Mouse (Mus musculus) B cell, adult 62 days (primary cell): ENCODE data around the gene Tfr2. TPM values are rescaled to one million over a fixed set of nuclear protein-coding genes. Genes with fewer than 3 reads are reported as not detected.

Experiments used
- total RNA-seq: library from RNA; stranded (reverse); gene quantifications from 4 replicates; pipeline ENCODE4 v1.2.4, GENCODE M21; 2023

Tfr2 gene
- total RNA-seq, result 0.44 to 1.0 TPM (median 0.49 TPM) in 3 of 4 replicates, not detected in the other

DNA sequence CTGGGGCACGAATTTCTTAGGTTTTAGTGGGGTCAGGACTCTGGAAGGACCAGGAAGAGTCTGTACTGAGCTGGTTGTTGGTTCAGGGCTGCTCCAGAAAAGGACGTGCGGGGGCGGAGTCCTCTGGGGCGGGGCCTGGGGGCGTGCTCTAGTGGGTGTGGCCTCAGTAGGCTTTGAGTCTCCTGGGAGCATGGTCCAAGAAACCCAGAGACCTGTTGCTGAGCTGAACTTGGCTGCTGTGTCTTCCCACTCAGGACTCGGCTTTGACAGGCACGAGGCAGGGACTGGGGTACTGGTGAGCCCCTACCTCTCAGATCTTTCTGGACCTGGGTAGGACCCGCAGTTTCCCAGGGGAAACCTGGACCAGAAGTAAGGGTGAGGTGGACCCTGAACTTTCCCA is at the start of gene Tfr2:
Gene Tfr2 (plus strand): TSS at position 176 of the 400 bp plus-strand sequence.

DNA sequence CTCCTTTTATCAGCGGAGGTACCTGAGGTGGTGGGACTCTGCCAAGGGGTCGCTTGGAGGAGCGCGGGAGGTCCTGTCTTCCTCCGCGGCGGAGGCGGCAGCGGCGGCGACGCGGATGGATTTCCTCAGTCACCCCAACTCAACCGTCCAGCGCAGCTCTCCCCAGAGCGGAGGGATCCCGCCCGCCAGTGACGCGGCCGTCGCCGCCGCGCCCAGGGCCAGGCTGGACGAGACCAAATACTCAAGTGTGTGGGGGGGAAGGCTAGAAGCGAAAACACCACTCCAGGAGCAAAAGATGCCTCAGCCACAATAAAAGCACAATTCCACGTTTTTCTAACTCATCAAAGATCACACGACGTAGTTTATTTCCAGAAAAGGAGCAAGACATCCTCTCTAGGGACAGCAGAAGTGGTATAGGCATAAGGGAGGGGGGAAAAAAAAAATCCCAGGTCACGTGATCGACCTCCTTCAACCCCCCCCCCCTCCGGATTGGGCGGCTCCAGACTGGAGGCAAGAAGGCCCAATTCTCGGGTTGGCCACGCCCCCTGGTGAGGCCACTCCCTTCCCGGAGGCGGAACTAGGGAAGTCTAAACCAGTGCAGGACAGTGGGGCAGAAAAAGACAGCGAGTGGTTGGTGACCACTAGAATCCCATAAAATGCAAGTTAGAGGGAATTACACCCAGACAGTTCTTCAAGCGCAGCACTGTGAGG is 36.4 kb upstream of the Tfr2 start, which contains the start of the genes Epo and Gnb2:
Gene Epo (minus strand): TSS at position 126 of the 711 bp plus-strand sequence.
Gene Gnb2 (minus strand): TSS at position 394 of the 711 bp plus-strand sequence.

DNA sequence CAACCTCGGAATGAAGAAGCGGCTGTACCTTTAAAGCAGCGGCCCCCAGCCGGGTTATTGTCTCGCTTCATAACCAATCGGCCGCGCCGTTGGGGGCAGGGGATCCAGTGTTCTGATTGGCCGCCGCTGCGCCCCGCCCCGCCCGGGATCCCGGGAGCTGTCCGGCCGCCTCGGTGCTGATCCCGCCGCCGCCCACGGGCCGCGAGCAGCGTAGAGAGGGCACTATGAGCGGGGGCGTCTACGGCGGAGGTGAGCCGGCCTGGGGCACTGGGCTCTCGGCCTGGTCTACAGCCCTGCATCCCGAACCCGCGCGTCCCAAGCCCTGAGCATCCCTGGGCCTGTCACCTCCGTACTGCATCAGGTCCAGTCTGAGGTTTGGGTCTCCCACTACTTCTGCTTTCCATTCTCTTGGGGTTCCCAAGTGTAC is 16.2 kb upstream of the Tfr2 start, which contains the start of gene Actl6b:
Gene Actl6b (plus strand): TSS at position 107 of the 427 bp plus-strand sequence.

DNA sequence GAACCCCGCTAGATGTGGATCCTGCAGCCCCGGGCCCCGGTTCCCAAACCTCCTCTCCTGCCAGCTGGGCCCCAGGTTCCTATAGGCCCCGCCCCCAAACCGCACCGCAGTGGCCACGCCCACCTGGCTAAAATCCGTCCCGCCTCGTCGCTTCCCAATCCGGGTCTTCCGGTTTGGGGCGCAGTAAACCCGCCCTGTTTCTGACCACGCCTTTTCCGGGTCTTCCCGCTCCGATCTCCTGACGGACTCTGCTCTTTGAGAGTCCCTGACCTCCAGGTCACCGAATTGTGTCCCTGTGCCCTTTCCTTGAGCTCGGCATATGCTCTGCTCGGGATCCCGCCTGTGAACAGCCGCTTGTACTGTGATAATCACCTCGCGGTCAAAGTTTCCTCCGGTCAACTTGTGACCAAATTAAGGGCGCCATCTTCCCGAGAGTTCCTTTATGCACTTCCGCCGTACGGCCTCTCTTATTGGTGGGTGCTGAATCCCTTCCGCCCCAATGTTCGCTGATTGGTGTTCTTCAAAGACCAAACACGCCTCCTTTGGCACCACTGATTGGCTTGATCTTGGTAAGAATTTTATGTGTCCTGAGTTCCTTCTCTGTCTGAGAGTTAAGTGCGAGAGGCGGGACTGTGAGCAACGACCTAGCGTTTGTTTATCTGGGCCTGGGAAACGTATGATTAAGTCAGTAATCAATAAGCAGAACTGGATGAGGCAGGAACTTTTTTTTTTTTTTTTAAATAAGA is 31.2 kb downstream of the Tfr2 start, which contains the start of gene Mospd3:
Gene Mospd3 (minus strand): TSS at position 440 of the 746 bp plus-strand sequence.

DNA sequence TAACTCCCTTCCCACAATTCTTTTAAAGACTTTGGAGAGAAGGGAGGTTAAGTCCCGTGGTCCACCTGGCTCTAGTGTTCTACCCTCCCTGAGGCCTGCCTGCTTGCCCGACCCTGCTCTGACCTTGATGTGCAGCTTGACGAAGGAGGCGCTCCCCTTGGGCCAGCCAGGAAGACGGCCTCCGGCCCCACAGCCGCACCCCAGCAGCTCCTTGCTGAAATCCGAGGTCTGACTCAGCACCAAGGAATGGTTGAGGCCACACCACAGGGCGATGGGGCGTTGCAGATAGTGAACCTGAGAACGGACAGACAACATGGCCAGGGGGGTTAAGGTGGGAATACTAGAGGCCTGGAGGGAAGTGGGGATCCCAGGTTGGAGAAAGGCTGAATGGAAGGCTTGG is 43.9 kb downstream of the Tfr2 start, which contains the start of gene Pcolce:
Gene Pcolce (minus strand): TSS at position 235 of the 400 bp plus-strand sequence.

DNA sequence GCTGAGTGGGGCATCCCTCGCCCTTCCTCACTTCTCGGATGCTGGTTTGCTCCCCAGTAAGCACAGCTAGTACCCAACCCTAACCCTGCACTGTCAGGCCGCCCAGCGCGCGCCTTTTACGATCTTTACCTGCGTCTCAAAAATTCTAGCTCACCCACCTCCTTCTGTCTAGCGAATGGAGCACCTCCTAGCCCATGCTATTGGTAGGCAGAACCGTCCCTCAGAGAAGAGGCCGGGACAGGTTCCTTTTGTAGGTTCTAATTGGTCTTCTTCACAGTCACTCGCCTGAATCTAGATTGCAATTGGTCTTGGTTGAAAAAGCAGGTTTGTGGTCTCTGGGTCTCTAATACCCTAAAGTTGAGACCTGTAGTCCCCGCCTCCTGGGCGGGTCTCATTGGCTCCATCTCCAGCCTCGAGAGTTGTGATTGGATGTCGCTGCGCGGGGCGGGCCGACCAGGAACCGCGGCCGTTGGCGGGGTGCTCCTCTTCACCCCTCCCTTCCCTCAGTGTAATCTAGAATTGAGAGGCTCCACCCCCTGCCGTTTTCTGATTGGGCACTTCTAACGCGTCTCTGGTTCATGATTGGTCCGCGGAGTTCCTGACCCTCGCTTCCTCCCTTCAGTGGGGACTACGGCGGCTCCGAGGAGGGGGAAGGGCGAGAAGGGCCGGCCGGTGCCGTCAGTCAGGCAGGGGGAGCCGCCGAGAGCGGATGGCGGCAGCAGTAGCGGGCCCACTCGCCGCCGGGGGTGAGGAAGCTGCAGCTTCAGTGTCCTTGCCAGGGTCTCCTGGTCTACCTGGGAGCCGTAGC is 59.1 kb downstream of the Tfr2 start, which contains the start of the genes Fbxo24, Lrch4 and Gm20605:
Gene Fbxo24 (minus strand): TSS at position 505 of the 808 bp plus-strand sequence.
Gene Lrch4 (plus strand): TSS at position 624 of the 808 bp plus-strand sequence.
Gene Gm20605 (plus strand): TSS at position 678 of the 808 bp plus-strand sequence.

Other genes with a start within 250 kb of the Tfr2 start
- 19.9 to 27.0 TPM (median 21.0 TPM) in 4 replicates for gene Slc12a9, start 236.2 kb upstream of the Tfr2 start, total RNA-seq
- gene Ephb4, start 219.7 kb upstream of the Tfr2 start, total RNA-seq, result not detected in 4 replicates
- not detected in 4 replicates for gene Zan, start 92.8 kb upstream of the Tfr2 start, total RNA-seq
- gene Pop7, start 67.3 kb upstream of the Tfr2 start, total RNA-seq, result 31.5 to 37.5 TPM (median 32.2 TPM) in 4 replicates
- gene Gigyf1, start 51.3 kb upstream of the Tfr2 start, total RNA-seq, result 102 to 122 TPM (median 107 TPM) in 4 replicates
- not detected in 4 replicates for gene Epo, start 36.6 kb upstream of the Tfr2 start, total RNA-seq
- gene Gnb2, start 36.3 kb upstream of the Tfr2 start, total RNA-seq, result 376 to 402 TPM (median 387 TPM) in 4 replicates
- gene Actl6b, start 16.3 kb upstream of the Tfr2 start, total RNA-seq, result not detected in 4 replicates
- gene Mospd3, start 31.2 kb downstream of the Tfr2 start, total RNA-seq, result 35.5 to 53.4 TPM (median 47.2 TPM) in 4 replicates
- gene Pcolce, start 43.9 kb downstream of the Tfr2 start, total RNA-seq, result 0.57 to 1.8 TPM (median 0.97 TPM) in 4 replicates
- gene Fbxo24, start 59.2 kb downstream of the Tfr2 start, total RNA-seq, result 0.35 to 1.1 TPM (median 0.51 TPM) in 4 replicates
- gene Lrch4, start 59.3 kb downstream of the Tfr2 start, total RNA-seq, result 194 to 213 TPM (median 205 TPM) in 4 replicates
- 60.1 to 69.9 TPM (median 63.7 TPM) in 4 replicates for gene Gm20605, start 59.3 kb downstream of the Tfr2 start, total RNA-seq
- gene Sap25, start 71.5 kb downstream of the Tfr2 start, total RNA-seq, result 70.9 to 87.6 TPM (median 79.5 TPM) in 4 replicates
- gene Irs3, start 75.9 kb downstream of the Tfr2 start, total RNA-seq, result not detected in 4 replicates
- gene Agfg2, start 114.9 kb downstream of the Tfr2 start, total RNA-seq, result 15.2 to 20.8 TPM (median 18.0 TPM) in 4 replicates
- gene Nyap1, start 171.8 kb downstream of the Tfr2 start, total RNA-seq, result 0.24 to 0.75 TPM (median 0.55 TPM) in 4 replicates
- gene Tsc22d4, start 175.9 kb downstream of the Tfr2 start, total RNA-seq, result 195 to 220 TPM (median 202 TPM) in 4 replicates
- gene Ppp1r35, start 209.0 kb downstream of the Tfr2 start, total RNA-seq, result 19.5 to 26.0 TPM (median 22.4 TPM) in 4 replicates
- 80.8 to 118 TPM (median 101 TPM) in 4 replicates for gene Mepce, start 217.8 kb downstream of the Tfr2 start, total RNA-seq
- gene Zcwpw1, start 218.0 kb downstream of the Tfr2 start, total RNA-seq, result 15.0 to 20.7 TPM (median 19.2 TPM) in 4 replicates